Mouse (Mus musculus) heart, adult 8-10 months (tissue): ENCODE measurements at regions not wholly inside any gene's neighbourhood (a gene's known extent, or its start where the extent isn't known, plus 50 kb on each side); places are given as distances from the start of the nearest gene placed in this dataset.

ENCODE experiments used
- DNase-seq: peaks from one replicate; pipeline ENCODE4 v3.0.0; 2022; ENCODE audit warnings: low spot score

DNA sequence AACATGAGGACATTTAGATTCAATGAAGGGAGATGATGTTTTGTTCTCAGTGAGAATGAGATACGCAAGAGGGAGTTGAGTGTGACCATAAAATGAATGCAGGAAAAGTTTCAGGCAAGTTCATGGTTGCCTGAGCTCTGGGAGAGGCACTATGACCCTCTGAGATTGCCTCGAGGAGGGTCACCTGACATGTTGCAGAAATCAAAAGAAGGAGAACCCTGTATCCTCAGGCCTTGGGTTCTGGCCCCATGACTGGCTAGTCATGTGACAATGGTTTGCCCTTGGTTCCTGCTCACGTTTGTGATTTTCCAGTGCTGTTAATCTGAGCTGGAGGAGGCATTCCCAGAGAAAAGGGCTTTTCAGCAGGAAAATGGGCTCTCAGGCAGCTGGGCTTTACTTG, 98.9 kb downstream of the Mab21l3 start:
- DNase-seq, result no peak

DNA sequence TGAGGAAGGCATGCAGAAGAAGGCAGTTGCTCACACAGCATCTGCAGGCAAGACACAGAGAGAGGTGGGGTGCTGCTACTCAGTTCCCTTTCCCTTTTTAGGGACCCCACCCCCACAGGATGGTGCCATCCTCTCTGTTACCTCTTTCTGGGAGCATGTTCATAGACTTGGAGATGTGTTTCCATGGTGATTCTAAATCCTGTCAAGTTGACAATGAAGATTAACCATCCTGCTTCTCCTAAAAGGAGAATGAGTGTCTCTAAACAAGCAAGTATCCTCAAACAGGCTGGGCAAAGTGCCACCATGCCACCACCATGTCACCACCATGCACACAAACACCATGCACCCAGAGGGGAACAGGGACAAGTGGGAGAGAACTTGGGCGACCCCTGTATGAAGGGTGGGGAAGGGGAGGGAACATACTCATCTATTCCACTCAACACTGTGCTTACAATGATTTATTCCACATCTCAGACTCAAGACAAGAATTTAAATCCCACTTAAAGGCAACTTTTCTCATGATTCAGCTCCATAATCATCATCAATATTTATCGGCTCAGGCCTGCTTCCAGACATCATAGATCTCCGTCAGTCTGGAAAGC, 99.6 kb downstream of the Mab21l3 start:
- DNase-seq, result no peak

DNA sequence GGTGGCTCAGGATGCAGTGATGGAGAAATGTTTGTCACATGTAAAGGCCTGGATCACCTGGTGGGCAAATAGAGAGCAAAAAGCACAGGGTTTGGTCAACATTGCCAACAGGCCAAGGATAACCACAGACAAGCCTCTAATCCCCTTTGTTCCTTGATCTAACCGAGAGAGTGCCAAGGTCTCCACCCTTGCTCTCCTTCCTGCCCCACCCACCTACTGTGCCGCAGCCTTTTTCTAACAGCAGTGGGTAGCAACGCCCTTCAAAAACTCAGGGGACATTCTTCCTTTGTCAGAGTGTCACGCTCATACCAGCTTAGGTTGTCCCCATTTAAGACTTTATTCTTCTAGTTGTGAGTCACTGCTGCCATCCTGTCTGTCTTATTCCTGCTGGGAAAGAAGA, 100.6 kb downstream of the Mab21l3 start:
- DNase-seq, result no peak

DNA sequence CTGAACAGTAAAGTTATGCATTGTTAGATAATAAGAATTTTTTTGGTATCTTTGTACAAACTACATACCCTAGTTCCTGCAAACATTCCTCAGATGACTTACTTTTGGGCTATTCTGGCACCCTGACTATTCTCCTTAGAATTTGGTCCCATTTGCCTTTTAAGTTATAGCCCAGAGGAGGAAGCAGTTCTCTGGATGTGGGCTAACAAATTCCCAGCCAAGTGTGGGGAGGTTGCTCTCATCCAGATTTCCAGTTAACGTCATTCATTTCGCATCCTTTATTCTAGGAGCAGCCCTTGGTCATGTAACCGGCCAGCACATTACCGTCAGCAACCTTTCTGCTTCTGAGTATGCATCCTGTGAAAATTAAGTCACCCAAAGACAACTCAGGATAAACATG, 107.9 kb downstream of the Mab21l3 start:
- DNase-seq, result no peak

DNA sequence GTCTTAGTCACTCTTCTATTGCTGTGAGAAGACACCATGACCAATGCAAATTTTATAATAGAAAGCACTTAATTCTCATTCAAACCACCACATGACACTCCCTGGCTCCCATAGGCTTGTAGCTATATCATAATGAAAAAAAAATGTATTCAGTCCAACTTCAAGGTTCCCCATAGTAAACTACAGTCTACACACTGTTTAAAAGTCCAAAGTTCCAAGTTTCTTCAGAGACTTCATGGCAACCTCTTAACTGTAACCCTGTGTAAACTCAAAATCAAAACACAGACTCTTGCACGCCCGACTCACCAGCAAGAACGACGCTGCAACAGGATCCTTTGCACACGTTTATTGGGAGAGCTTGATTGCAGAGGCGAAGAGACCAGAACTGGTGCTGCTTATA, 111.6 kb downstream of the Mab21l3 start:
- no peak for DNase-seq

DNA sequence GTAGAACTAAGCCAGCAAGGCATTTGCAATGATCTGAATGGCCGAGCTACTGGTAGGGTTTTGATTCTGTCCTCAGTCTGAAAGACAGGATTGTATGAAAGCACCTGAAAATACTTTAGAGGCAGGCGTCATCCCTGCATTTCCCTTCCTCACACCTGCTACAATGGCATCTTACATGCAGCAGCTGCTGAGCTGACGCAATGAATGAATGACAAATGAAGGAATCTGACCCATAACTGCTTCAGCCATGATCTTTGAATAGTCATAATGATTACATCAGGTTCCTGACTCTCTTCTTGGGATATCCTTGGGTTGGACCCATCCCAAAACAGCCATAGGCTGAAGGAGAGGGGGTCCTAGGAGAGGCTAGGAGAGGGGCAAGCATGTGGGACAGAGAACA, 119.7 kb downstream of the Mab21l3 start:
- DNase-seq, result no peak

DNA sequence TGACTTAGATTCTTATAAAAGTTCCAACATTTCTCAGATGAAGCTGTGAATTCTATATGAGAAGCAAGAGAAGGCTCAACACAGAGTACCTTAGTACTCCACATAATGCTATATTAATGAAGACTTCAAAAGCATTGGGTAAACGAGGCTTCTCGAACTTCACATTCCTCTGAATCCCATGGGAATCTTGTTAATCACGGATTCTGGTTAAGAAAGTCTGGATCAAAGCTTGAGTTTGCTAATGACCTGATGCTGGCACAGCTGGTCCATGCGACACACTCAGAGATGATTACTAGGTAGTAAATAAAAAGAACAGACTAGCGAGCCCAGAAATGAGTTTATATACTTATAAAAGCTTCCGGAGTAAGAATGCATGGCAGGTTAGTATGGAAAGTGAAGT, 118.4 kb upstream of the Atp1a1 start:
- no peak for DNase-seq

DNA sequence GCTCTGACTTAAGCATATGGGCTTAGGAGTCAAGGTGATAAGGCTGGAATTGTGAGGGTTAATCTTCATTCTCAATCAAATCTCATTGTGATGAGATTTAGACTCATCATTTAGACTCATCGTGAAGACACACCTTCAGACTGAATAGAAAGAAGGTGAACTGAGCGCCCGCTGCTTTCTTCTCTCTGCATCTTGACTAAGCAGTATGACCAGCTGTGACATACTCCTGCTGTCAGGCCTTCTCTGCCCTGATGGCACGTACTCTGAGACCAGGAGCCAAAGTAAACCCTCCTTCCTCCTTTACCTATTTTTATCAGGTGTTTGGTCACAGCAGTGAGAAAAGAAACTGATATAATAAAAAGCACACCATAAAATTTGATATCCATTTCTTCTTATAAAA, 117.5 kb upstream of the Atp1a1 start:
- no peak for DNase-seq

DNA sequence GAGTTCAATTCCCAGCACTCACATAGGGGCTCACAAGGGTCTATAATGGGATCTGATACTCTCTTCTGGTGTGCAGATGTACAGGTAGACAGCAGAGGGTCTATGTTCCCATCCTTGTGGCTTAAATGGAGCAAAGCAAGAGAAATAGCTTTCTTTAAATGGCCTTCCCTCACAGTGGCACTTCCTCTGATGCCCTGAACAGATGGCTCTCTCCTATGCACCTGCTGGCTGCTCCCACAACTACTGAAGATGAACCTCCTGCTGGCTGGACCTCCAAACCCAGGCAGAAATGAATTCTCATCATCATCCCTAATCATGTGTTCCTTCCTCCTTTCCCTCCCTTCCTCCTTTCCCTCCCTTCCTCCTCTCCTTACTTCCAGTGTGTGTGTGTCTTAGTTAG, 110.9 kb upstream of the Atp1a1 start:
- DNase-seq, result no peak

DNA sequence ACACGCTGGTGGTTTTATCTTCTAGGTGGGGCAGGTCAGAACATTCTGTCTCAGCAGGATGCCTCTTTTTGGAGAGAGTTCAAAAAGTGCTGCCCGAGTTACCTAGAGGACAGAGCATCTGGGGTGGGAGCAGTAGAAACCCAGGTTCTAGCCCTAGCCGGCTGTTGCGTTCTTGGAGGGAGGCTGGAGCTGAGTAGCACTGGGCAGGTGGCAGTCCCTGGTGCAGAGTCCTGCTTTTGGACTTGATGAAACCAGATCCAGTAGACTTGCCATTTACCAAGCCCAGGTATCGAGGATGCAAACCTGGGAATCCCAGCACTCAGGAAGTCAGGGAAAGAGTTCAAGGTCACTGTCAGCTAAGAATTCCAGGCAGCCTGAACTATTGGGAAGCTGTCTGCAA, 110.3 kb upstream of the Atp1a1 start:
- no peak for DNase-seq

DNA sequence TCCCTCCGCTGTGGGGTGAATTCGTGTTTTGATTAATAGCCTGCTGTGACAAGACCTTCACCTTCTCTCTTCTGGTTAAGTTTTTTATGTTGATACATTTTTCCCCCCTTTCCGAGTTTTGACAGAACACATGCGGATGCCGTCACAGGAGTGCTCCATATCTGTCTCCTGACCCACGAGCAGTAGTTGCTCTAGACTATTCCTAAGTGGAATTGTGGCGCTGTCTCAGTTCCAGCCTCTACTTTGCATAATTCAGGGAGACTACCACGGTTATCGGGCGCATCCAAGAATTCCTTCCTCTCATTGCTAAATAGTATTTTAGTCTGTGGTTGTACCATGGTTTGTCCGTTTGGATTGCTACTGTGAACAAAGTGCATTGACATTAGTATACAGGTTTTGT, 109.2 kb upstream of the Atp1a1 start:
- no peak for DNase-seq

DNA sequence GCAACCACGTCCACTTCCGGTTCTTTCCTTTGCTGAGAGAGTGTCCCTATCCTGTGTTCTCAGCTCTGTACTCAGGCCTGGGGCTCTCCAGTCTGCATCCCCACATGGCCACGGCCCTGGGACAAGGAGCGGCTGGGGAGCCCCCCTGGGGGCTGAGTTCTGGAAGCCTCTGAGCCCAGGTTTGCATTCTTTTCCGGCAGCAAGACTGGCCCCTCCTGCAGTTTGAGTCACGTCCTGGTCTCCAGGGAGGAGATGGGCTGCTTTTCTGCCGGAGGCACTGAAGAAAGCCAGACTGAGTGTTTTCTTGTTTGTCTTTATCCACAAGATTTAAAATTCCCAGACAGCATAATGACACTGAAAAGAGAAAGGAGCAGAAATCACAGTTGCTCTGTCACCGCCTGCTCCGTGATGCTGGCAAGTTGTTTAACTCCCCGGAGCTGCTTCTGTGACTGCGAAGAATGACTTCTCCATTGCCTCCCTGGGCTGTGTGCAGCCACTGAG, 108.7 kb upstream of the Atp1a1 start:
- peak; percentile 55 for DNase-seq

DNA sequence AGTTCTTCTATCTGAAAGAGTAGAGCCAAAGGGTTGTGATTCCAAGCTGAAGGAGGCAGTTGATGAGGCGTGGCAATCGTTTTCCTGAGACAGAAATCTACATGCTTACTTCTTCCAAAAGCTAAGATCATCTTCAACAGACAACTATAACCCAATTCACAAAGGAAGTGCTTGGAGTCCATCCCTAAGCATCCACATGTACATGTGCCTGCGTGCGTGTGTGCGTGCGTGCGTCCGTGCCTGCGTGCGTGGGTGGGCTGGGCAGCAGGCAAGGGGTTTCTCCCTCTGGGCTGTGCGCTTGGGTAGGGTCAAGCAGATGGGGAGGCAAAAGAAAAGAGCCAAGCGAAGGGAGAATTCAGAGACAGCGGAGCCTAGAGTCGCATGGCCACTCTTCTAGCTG, 108.2 kb upstream of the Atp1a1 start:
- DNase-seq, result no peak

DNA sequence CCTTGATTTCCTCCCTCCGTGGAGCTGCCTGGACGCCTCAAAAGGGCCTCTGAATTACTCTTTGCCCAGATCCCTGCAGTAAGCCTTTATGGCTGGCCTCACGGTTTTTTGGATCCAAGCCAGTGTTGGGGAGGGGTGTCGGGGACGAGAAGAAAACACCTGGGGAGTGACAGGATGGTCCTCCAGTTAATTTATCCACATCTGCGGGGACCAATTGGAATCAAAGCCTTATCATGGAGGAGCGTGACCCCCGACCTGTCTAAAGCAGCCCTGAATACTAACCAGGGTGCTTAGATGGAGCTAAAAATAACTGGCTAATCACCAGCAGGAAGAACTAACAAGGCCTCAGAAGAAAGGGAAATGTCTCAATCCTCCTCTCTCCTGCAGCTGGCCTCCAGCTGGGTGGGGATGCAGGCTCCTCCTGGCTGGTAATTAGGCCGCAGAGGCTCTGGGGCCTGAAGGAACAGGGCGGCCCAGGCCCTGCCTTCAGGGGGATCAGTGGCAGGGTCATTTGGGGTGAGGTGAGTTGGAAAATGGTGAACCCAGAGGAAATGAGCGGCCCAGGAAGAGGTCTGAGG, 107.2 kb upstream of the Atp1a1 start:
- peak; percentile 59 for DNase-seq

DNA sequence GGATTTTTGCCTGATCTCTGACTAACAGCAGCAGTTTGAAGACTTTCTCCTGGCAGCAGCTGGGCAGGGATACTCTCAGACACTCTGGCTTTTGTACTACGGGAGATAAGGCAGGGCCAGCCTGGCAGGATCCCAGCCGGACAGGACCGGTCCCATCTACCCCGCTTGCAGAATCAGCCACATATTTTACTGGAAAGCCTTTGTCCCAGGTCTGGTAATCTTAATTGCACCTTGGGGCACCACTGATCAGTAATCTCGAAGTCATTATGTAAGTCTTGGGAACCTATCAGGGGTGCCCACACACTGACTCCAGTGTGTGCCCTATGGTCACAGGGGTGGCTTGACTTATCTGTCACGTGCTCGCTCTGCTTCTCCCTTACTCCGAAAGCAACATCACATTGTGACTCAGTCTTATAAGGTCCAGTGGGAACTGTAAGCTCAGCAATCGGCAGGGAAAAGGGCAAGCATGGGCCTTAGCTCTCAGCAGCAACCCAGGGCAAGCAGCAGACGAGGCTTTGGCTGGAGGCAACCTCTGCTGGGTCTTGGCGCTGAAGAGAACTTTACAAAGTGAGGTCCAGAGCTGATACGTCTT, 105.0 kb upstream of the Atp1a1 start:
- peak; percentile 22 for DNase-seq

DNA sequence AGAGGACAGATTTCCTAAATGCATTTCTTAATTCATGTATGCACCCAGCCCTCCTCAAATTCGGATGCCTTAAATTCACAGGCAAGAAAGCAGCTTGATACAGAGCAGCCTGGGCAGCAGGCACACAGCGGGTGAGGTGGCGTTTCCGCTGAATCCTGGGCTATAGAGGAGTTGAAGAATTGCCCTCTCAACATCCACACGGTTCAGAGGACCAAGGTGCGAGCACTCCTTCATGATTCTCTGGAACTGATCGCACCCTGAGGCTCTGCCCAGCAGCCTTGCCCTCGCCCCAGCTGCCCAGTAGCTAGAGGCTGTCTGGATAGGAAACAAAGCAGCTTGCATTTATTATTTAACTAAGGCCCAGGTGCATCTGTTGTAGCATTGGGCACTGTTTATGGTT, 104.3 kb upstream of the Atp1a1 start:
- DNase-seq, result no peak

DNA sequence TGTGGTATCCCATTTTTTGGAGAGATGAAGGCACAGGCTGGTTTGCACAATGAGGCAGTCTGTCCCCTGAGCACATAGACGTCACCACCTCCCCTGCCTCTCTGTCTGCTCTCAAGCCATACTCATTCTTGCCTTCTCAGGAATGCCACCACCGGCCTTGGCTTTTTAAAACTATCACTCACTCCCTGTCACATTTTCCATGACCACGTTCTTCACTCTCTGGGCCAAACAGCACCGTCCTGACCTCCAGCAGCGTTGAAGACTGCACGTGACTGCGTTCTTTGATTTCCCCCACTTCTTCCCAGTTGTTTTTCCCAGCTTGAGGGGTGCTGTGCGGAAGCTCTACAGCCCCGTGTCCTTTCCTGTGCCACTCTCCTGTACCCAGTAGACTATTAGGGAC, 100.4 kb upstream of the Atp1a1 start:
- DNase-seq, result peak; percentile 33

DNA sequence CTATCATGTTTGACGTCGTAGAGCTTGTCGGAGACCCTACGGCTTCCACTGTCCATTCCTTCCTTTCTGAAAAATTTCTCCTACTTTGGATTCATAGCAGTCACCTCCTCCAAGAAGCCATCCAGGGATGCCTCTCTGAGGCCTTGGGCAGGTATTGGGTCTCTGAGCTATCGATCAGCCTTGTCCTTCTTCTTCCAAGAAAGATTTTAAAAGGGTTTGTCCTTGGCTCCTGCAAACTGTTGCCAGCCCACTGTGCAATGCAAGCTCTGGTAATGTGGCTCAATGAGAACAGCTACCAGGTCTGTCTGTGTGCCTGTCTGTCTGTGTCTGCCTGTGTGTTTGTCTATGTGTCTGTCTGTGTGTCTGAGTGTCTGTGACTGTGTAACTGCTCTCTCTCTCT, 99.8 kb upstream of the Atp1a1 start:
- DNase-seq, result no peak

DNA sequence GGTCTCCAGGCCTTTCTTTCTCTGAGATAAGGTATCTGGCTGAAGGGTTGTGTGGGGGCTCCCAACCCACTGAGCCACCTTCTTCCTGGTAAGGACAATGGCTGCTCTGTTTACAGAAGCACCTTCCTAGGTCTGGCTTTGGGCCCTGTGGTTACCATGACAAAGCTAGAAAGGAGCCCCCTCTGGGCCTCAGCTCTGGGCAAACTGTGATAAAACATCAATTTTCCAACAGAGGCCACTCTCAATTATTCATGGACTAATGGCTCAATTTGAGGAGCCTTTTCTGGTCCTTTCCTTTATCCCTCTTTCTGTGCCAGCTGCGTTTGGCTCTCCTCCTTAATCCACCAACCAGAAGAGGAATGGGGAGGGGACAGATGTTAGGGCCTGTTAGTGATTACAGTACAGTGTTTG, 97.3 kb upstream of the Atp1a1 start:
- no peak for DNase-seq

DNA sequence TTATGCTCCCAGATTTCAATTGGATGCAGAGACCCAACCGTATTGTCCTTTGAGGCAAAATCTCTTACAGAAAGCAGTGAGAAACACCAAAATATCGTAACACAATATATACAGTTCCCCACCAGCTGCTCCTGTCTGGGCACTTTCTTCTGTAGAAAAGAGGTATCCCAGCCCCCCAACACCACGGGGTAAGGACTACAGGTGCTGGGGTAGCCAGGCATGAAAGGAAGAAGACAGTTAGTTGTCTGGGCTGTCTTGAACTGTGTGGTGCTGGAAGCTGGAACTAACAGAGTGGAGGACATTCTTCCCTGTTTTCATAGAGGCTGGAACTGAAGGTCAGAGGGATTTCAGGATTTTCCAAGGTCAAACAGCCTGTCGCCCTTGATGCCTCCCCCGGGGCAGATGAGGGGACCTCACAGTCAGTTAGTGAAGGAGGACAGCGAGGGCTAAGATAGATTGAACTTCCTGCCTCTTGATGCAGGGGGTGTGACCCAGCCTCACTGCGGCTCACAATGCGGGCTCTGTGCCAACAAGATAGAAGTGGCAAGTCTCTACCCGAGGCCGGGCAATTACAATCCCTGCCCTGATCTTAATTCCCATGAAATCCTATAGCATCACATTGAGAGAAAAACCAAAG, 96.6 kb upstream of the Atp1a1 start:
- DNase-seq, result no peak

DNA sequence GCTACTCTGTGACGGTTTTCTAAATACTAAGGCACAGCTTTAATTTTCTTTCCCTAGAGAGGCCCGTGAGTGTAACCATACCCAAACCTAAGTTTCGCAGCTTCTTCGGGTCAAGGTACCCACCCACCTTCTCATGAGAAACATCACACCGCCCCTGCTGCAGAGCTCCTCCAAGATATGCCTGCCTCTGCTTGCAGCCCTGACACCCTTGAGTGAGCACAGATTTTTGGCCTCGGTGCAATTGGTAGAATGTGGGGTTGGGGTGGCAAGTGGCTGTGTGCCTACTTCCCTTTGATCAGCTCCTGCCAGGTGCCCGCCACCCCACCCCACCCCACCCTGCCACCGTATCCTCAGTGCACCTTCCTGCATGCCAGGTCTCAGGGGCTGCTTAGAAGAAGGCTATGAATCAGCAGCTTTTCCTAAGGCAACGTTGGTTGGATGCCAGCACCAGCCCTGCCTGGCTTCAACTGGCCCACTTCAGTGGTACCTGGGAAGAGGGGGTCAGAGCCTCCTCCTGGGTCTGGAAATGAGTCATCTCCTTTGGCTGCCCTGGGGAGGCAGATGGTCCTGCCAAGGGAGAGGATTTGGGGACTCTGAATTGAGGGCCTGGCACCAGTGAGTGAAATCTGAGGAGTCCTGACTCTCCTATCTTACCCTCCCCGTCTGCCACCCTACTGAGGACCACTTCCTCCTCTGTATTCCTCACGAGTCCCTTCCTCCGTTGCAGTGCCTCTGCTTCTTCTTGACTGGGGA, 95.6 kb upstream of the Atp1a1 start:
- no peak for DNase-seq

DNA sequence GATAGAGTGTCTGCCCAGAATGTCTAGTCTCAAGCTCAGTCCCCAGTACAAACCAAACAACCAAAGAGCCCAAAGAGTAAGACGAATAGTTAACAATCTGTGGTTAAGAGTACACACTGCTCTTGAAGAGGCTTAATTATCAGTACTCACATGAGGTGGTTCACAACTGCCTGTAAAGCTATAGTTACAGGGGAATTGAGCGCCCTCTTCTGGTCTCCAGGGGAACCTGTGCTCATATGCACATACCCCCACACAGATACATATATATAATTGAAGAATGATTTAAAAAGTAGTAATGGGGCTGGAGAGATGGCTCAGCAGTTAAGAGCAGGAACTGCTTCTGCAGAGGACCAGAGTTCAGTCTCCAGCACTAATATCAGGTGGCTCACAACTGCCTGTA, 92.3 kb upstream of the Atp1a1 start:
- DNase-seq, result no peak
